Mouse (Mus musculus): ENCODE data around the gene Slc20a1.

DNA sequence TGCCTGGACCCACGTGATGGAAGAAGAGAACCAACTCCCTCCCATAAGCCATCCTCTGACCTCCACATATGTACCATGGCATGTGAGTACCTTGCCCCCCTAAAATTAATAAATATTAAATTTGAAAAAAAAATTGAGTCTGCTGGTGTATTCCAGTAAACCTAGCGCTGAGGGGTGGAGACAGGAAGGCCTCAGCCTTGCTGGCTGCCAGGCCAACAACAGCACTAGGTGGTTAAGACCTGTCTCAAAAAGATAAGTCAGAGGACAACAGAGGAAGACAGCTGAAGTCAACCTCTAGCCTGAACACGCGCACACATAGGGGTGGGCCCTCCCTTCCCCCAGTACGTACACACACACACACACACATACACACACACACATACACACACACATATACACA lies 16.2 kb downstream of the Slc20a1 start:
- TF ChIP-seq POLR2A (IDR thresholded peaks at IDR 0.05; ENCODE audit: borderline replicate concordance, insufficient read depth, low read length), result no peak
- no peak for TF ChIP-seq CTCF (IDR thresholded peaks at IDR 0.05; ENCODE audit: borderline replicate concordance, insufficient read depth, low read depth, low read length)
